ENCODE assay signal across 20 mouse cellular contexts in genomic region chr14:27304408-27304807, GRCm38 (mm10).
DNase-seq lines count a peak whose midpoint lies in the region; ATAC-seq and TF ChIP-seq lines count a peak whose summit lies in the region.
"Had no signal": no experiment of that assay in that cellular context is flagged by ENCODE, and none has a peak within 500 bp of the region (broad histone marks: within the 10 kb centered on the region; RNA-seq: fewer than 3 reads in every experiment).

No protein-coding gene starts in this region.

- no peaks in the 10 kb centered on the region for H3K27me3 ChIP-seq in CH12.LX (replicated peaks)
- no peaks in the 10 kb centered on the region for H3K27me3 ChIP-seq in forebrain, embryonic 15.5 days
- H3K27me3 ChIP-seq in kidney, embryonic 14.5 days (ENCODE audit: control insufficient read depth, insufficient read depth, low read length) = no peaks in the 10 kb centered on the region
- H3K27me3 ChIP-seq: embryonic facial prominence, embryonic 12.5 days; forebrain, embryonic 13.5 days had no signal

- no peaks in the 10 kb centered on the region for H3K9me3 ChIP-seq in CH12.LX (replicated peaks; ENCODE audit: low read length)
- H3K9me3 ChIP-seq in forebrain, embryonic 15.5 days = no peaks in the 10 kb centered on the region
- H3K9me3 ChIP-seq in kidney, embryonic 14.5 days (ENCODE audit: control insufficient read depth, low read length) = no peaks in the 10 kb centered on the region
- H3K9me3 ChIP-seq: embryonic facial prominence, embryonic 10.5 days; embryonic facial prominence, embryonic 12.5 days; forebrain, embryonic 13.5 days had no signal

- no peak for TF ChIP-seq CTCF in CH12.LX (conservative IDR thresholded peaks at IDR 0.05 in 1 of 2, IDR thresholded peaks at IDR 0.05 in 1 of 2; ENCODE audit: low read depth in 2 of 2, low read length in 2 of 2)

- 77% methylated on average over 4 of the region's 4 CpGs for WGBS in forebrain, embryonic 15.5 days
- 75% methylated on average over 4 of the region's 4 CpGs for WGBS in kidney, embryonic 14.5 days

- peak; percentile 51 for DNase-seq in CD4-positive helper T cell, adult 2 months (ENCODE audit: low read depth, low spot score)
- peak; percentile 33 for DNase-seq in CD4-positive, CD25-positive, alpha-beta regulatory T cell, adult 2 months (ENCODE audit: low read depth, low spot score)
- peak; percentile 34 for DNase-seq in CH12.LX (ENCODE audit: extremely low read depth)
- peak; percentile 56 for DNase-seq in induced T-regulatory cell, adult 2 months (ENCODE audit: low read depth)
- no peak for DNase-seq in lung, adult 18-20 months
- no peak for DNase-seq in right cerebral cortex, adult 18-20 months
- DNase-seq: adrenal gland, adult 8-10 months; adrenal gland, postnatal 14 days; adrenal gland, postnatal 36 days; cerebellum, adult 11-12 months; cerebellum, adult 2 months; cerebellum, adult 9-10 months; cerebellum, postnatal 10 days; cerebellum, postnatal 25 days had no signal

- H3K4me1 ChIP-seq in CH12.LX (ENCODE audit: control insufficient read depth in 1 of 2, insufficient read depth in 2 of 2) = peaks cover 0 to 13% of the 10 kb centered on the region in 2 experiments; a peak in 2 of 4 replicates
- H3K4me1 ChIP-seq in forebrain, embryonic 15.5 days = no peaks in the 10 kb centered on the region
- no peaks in the 10 kb centered on the region for H3K4me1 ChIP-seq in kidney, embryonic 14.5 days (ENCODE audit: control insufficient read depth, insufficient read depth, low read length)
- H3K4me1 ChIP-seq: embryonic facial prominence, embryonic 10.5 days; embryonic facial prominence, embryonic 12.5 days; forebrain, embryonic 13.5 days had no signal

- TF ChIP-seq EP300 in CH12.LX (IDR thresholded peaks at IDR 0.05; ENCODE audit: low read length) = no peak

- no peak for TF ChIP-seq POLR2A in CH12.LX (IDR thresholded peaks at IDR 0.05; ENCODE audit: low read depth, low read length)

- no peak for TF ChIP-seq RAD21 in CH12.LX (IDR thresholded peaks at IDR 0.05; ENCODE audit: low read depth, low read length)

- H3K4me3 ChIP-seq in CH12.LX (replicated peaks in 1 of 3; ENCODE audit: low read depth in 2 of 3, low read length in 2 of 3, poor library complexity in 1 of 3) = no peak overlapping the region
- H3K4me3 ChIP-seq in forebrain, embryonic 15.5 days = no peak overlapping the region
- no peak overlapping the region for H3K4me3 ChIP-seq in kidney, embryonic 14.5 days (ENCODE audit: low read length)
- H3K4me3 ChIP-seq: embryonic facial prominence, embryonic 10.5 days; embryonic facial prominence, embryonic 12.5 days; forebrain, embryonic 13.5 days had no signal

- dilution Hi-C loops in CH12.LX (cut with MboI; ENCODE audit: extremely low pct_ligation_motif_present, extremely low pct_unique_long_range_greater_than_20kb, low sequenced_read_pairs) = no loop called here

- no peaks in the 10 kb centered on the region for H3K36me3 ChIP-seq in CH12.LX (replicated peaks in 1 of 2; ENCODE audit: control insufficient read depth in 1 of 2, insufficient read depth in 1 of 2, low read length in 1 of 2)
- H3K36me3 ChIP-seq in forebrain, embryonic 15.5 days = no peaks in the 10 kb centered on the region
- H3K36me3 ChIP-seq in kidney, embryonic 14.5 days (ENCODE audit: control insufficient read depth, insufficient read depth, low read length) = no peaks in the 10 kb centered on the region
- H3K36me3 ChIP-seq: embryonic facial prominence, embryonic 10.5 days; embryonic facial prominence, embryonic 12.5 days had no signal

- no peak for ATAC-seq in forebrain, embryonic 15.5 days (replicated peaks)
- ATAC-seq in kidney, embryonic 14.5 days (ENCODE audit: low FRiP score, low TSS enrichment) = no peak
- ATAC-seq: forebrain, embryonic 13.5 days; forebrain, embryonic 16.5 days had no signal

- in situ Hi-C loops in CH12.LX (cut with MboI; ENCODE audit: low pct_ligation_motif_present, low pct_unique_long_range_greater_than_20kb, low sequenced_read_pairs) = no loop called here

- no peak overlapping the region for H3K9ac ChIP-seq in CH12.LX (ENCODE audit: insufficient read depth, low read depth)
- H3K9ac ChIP-seq in forebrain, embryonic 15.5 days (replicated peaks) = no peak overlapping the region
- H3K9ac ChIP-seq in kidney, embryonic 14.5 days (ENCODE audit: low read depth, low read length) = no peak overlapping the region
- H3K9ac ChIP-seq: embryonic facial prominence, embryonic 12.5 days; forebrain, embryonic 13.5 days had no signal

- no peak overlapping the region for H3K4me2 ChIP-seq in CH12.LX (ENCODE audit: insufficient read depth, low read depth, poor library complexity, severe bottlenecking)
- no peak overlapping the region for H3K4me2 ChIP-seq in forebrain, embryonic 15.5 days (replicated peaks)
- H3K4me2 ChIP-seq in kidney, embryonic 14.5 days (replicated peaks; ENCODE audit: low read depth, low read length) = no peak overlapping the region
- H3K4me2 ChIP-seq: embryonic facial prominence, embryonic 12.5 days; forebrain, embryonic 13.5 days had no signal

- no peaks in the 10 kb centered on the region for H3K79me2 ChIP-seq in CH12.LX (replicated peaks; ENCODE audit: control insufficient read depth, extremely low read depth, insufficient read depth, poor library complexity, severe bottlenecking)

- H3K27ac ChIP-seq in CH12.LX (ENCODE audit: insufficient read depth, low read depth) = no peak overlapping the region
- H3K27ac ChIP-seq in forebrain, embryonic 15.5 days (replicated peaks) = no peak overlapping the region
- no peak overlapping the region for H3K27ac ChIP-seq in kidney, embryonic 14.5 days (ENCODE audit: low read depth, low read length)
- H3K27ac ChIP-seq: embryonic facial prominence, embryonic 10.5 days; embryonic facial prominence, embryonic 12.5 days; forebrain, embryonic 13.5 days had no signal

TF ChIP-seq in CH12.LX, 34 proteins besides CTCF, POLR2A, EP300 and RAD21:
- TF ChIP-seq ZNF384 (IDR thresholded peaks at IDR 0.05; ENCODE audit: low read depth, low read length) (no peak), CHD2 (IDR thresholded peaks at IDR 0.05; ENCODE audit: low read length) (no peak), BHLHE40 (IDR thresholded peaks at IDR 0.05; ENCODE audit: low read depth, low read length) (0 out of 2 replicates have a peak, but pooled peaks have one; percentile 14)

Comparison
In these comparisons a context has a peak if more than half of its experiments do, and no peak if none do; other contexts are left out.
1. DNase-seq: peak in CD4-positive helper T cell, adult 2 months (single experiment), CD4-positive, CD25-positive, alpha-beta regulatory T cell, adult 2 months (single experiment), CH12.LX (single experiment) and induced T-regulatory cell, adult 2 months (single experiment); none in lung, adult 18-20 months (0 of 2) and right cerebral cortex, adult 18-20 months (single experiment).